Mouse (Mus musculus) urinary bladder, adult 2 months (tissue): ENCODE data around the gene B230219D22Rik. TPM values are rescaled to one million over a fixed set of nuclear protein-coding genes. Genes with fewer than 3 reads are reported as not detected.
"Not testable (repeated sequence)": the region's sequence is repeated elsewhere in the genome, so short reads cannot be mapped to it uniquely, and the experiment has no call there.

ENCODE experiments used
- DNase-seq: peaks from one replicate; pipeline ENCODE4 v3.0.0; 2022; ENCODE audit warnings: low spot score
- polyA plus RNA-seq: library from polyadenylated mRNA; depleted of rRNA; stranded (reverse); fragments of >200 nt; gene quantifications from 2 replicates; pipeline ENCODE4 v1.2.3, GENCODE M21; 2012; rRNA removed

Gene B230219D22Rik
- 66.3 and 72.9 TPM in 2 replicates for polyA plus RNA-seq

GRCm38 (mm10) chr13:55692535-55693242 lies at the start of gene B230219D22Rik:
B230219D22Rik (plus strand) TSS chr13:55693124.
- DNase-seq = peak; percentile 90

GRCm38 (mm10) chr13:55644525-55644924 lies 48.4 kb upstream of the B230219D22Rik start:
- DNase-seq = no peak

GRCm38 (mm10) chr13:55650098-55650497 lies 42.8 kb upstream of the B230219D22Rik start:
- DNase-seq = no peak

GRCm38 (mm10) chr13:55650980-55651379 lies 41.9 kb upstream of the B230219D22Rik start:
- no peak for DNase-seq

GRCm38 (mm10) chr13:55668550-55668949 lies 24.4 kb upstream of the B230219D22Rik start:
- DNase-seq = no peak

- no peak for DNase-seq
Measured at GRCm38 (mm10) chr13:55672711-55673110, 20.2 kb upstream of the B230219D22Rik start.

- DNase-seq = no peak
Measured at GRCm38 (mm10) chr13:55677364-55677763, 15.6 kb upstream of the B230219D22Rik start.

GRCm38 (mm10) chr13:55682201-55682600 lies 10.7 kb upstream of the B230219D22Rik start:
- DNase-seq = no peak

GRCm38 (mm10) chr13:55683581-55683980 lies 9.3 kb upstream of the B230219D22Rik start:
- DNase-seq = no peak

- no peak for DNase-seq
Measured at GRCm38 (mm10) chr13:55686107-55686633, 6.8 kb upstream of the B230219D22Rik start.

- DNase-seq = no peak
Measured at GRCm38 (mm10) chr13:55687927-55688602, 4.9 kb upstream of the B230219D22Rik start.

GRCm38 (mm10) chr13:55693243-55693721 lies 358 bp downstream of the B230219D22Rik start:
- no peak for DNase-seq

GRCm38 (mm10) chr13:55694110-55694509 lies 1.2 kb downstream of the B230219D22Rik start:
- no peak for DNase-seq

- DNase-seq = not testable (repeated sequence)
Measured at GRCm38 (mm10) chr13:55695989-55696388, 3.1 kb downstream of the B230219D22Rik start.

GRCm38 (mm10) chr13:55704301-55704700 lies 11.4 kb downstream of the B230219D22Rik start:
- no peak for DNase-seq

- DNase-seq = no peak
Measured at GRCm38 (mm10) chr13:55712846-55713245, 19.9 kb downstream of the B230219D22Rik start.

- peak; percentile 91 for DNase-seq
Measured at GRCm38 (mm10) chr13:55714501-55715166, 21.7 kb downstream of the B230219D22Rik start, which contains the start of gene Txndc15. Txndc15 (plus strand) TSS chr13:55714650.

GRCm38 (mm10) chr13:55715167-55715512 lies 22.2 kb downstream of the B230219D22Rik start:
- DNase-seq = no peak

- no peak for DNase-seq
Measured at GRCm38 (mm10) chr13:55715908-55716510, 23.1 kb downstream of the B230219D22Rik start.

GRCm38 (mm10) chr13:55721516-55721915 lies 28.6 kb downstream of the B230219D22Rik start:
- DNase-seq = no peak

GRCm38 (mm10) chr13:55721995-55722394 lies 29.1 kb downstream of the B230219D22Rik start:
- DNase-seq = no peak
